Mouse (Mus musculus) small intestine, adult 2 months (tissue): Measurements from ENCODE around the gene Vax2.

Experiments
- CTCF ChIP-seq: fragments of 200-500 bp; IDR thresholded peaks from 2 replicates; pipeline ENCODE4 v1.5.1; 2012; ENCODE audit warnings: low read depth, mild to moderate bottlenecking, control low read depth, inconsistent platforms, low read length, moderate library complexity, mixed read lengths; ENCODE audit not compliant: insufficient replicate concordance, insufficient read length; ENCODE audit errors: extremely low read depth
- POLR2A ChIP-seq: fragments of 200-500 bp; IDR thresholded peaks from 2 replicates; pipeline ENCODE4 v1.6.1; 2012; ENCODE audit warnings: low read depth, mild to moderate bottlenecking, control low read depth, inconsistent platforms, low read length, moderate library complexity

DNA sequence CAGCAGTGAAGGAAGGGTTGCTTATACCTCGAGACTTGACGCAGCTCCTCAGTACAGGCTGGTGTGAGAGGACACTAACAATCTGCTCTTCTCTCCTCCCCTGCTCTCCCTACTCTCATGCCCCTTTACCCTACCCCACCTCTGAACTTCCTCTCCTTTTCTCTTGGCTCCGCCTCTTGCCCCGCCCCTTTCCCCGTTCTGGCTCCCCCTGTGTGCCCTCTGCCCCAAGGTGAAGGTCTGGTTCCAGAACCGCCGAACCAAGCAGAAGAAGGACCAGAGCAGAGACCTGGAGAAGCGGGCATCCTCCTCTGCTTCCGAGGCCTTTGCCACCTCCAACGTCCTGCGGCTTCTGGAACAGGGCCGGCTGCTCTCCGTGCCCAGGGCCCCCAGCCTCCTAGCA lies 26.2 kb downstream of the Vax2 start:
- TF ChIP-seq POLR2A (no peak), CTCF (no peak)
